Mouse (Mus musculus) midbrain, embryonic 11.5 days (tissue): ENCODE measurements around the gene Rnf212b. TPM values are rescaled to one million over a fixed set of nuclear protein-coding genes. Genes with fewer than 3 reads are reported as not detected.
"Not testable (repeated sequence)": the region's sequence is repeated elsewhere in the genome, so short reads cannot be mapped to it uniquely, and the experiment has no call there.

Source experiments
- ATAC-seq: fragments of 200-750 bp; cut with Nextera tagmentation; 2 replicates; pipeline ENCODE4 v1.8.0; 2017; ENCODE audit warnings: moderate TSS enrichment, moderate library complexity; ENCODE audit not compliant: low FRiP score
- DNase-seq: peaks from one replicate; pipeline ENCODE4 v3.0.0; 2015; ENCODE audit warnings: low spot score; ENCODE audit errors: missing footprints
- H3K27ac ChIP-seq: fragments of 300-500 bp; sonication (generic); 2 replicates; pipeline ENCODE4 v1.5.1; 2014; ENCODE audit warnings: low read depth, low read length
- H3K27me3 ChIP-seq: fragments of 300-500 bp; sonication (generic); 2 replicates; pipeline ENCODE4 v1.6.1; 2014; ENCODE audit warnings: mild to moderate bottlenecking, low read length, moderate library complexity, mixed read lengths; ENCODE audit not compliant: control insufficient read depth, insufficient read depth
- H3K36me3 ChIP-seq: fragments of 300-500 bp; sonication (generic); 2 replicates; pipeline ENCODE4 v1.6.1; 2014; ENCODE audit warnings: mild to moderate bottlenecking, low read length, moderate library complexity, mixed read lengths; ENCODE audit not compliant: control insufficient read depth, insufficient read depth
- H3K4me1 ChIP-seq: fragments of 300-500 bp; sonication (generic); 2 replicates; pipeline ENCODE4 v1.6.1; 2014; ENCODE audit warnings: low read length; ENCODE audit not compliant: control insufficient read depth, insufficient read depth
- H3K4me2 ChIP-seq: fragments of 300-500 bp; sonication (generic); 2 replicates; pipeline ENCODE4 v1.6.1; 2014; ENCODE audit warnings: mild to moderate bottlenecking, moderate library complexity
- H3K4me3 ChIP-seq: fragments of 300-500 bp; sonication (generic); 2 replicates; pipeline ENCODE4 v1.5.1; 2014; ENCODE audit warnings: low read depth, low read length
- H3K9ac ChIP-seq: fragments of 300-500 bp; sonication (generic); 2 replicates; pipeline ENCODE4 v1.6.1; 2014; ENCODE audit warnings: low read length
- H3K9me3 ChIP-seq: fragments of 300-500 bp; sonication (generic); 2 replicates; pipeline ENCODE4 v1.6.1; 2016; ENCODE audit warnings: low read length; ENCODE audit not compliant: control insufficient read depth
- WGBS: fragments of 180-500 bp; shearing (Covaris S2); extraction: QIAGEN DNeasy Blood & Tissue Kit; methylation state at CpG from one replicate; pipeline ENCODE4 v1.1.7; 2014; 5-methylcytosine and 5-hydroxymethylcytosine counted together
- polyA plus RNA-seq: library from polyadenylated mRNA; unstranded; fragments of >200 nt; fragmentation: Nextera tagmentation; extraction: Ambion mirVana; gene quantifications from 2 replicates; pipeline ENCODE4 v1.2.1, GENCODE M21; 2014

The Rnf212b gene
- polyA plus RNA-seq, result not detected in 2 replicates

- DNase-seq, result no peak
- Histone ChIP-seq H3K9me3 (no peaks in the 10 kb centered on the region), H3K4me1 (no peaks in the 10 kb centered on the region), H3K27ac (no peak within 1 kb of the TSS), H3K36me3 (no peaks in the 10 kb centered on the region), H3K9ac (no peak within 1 kb of the TSS), H3K27me3 (no peaks in the 10 kb centered on the region), H3K4me2 (no peak within 1 kb of the TSS), H3K4me3 (no peak within 1 kb of the TSS)
- no peak for ATAC-seq
- 82% methylated on average over 29 of the region's 29 CpGs for WGBS
These were observed at the start of gene Rnf212b for GRCm38 (mm10) chr14:54813991-54814390. Rnf212b (plus strand) TSS chr14:54814141.

DNA sequence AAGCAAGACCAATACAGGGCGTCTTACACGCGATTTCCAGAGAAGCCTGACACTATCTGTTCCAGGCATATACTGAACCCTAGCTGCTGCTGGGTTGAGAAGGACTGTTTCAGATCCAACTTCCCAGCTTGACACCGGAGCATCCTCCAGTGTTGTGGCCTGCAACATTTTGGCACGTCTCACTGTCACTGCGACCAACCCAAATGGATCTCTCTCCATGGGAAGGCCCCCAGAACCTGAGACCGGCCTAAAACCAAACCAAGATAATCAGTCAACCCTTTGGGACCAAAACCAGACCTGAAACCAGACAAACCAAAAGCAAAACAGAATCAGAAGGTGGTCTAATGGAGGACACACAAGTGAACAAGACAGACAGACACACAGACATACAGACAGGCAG is 47.0 kb upstream of the Rnf212b start:
- H3K9ac ChIP-seq, H3K36me3 ChIP-seq, H3K27ac ChIP-seq, H3K4me2 ChIP-seq, H3K9me3 ChIP-seq, DNase-seq, ATAC-seq, H3K4me1 ChIP-seq, H3K27me3 ChIP-seq, H3K4me3 ChIP-seq: not testable (repeated sequence)
- 93% methylated on average over 7 of the region's 7 CpGs for whole genome bisulfite sequencing

DNA sequence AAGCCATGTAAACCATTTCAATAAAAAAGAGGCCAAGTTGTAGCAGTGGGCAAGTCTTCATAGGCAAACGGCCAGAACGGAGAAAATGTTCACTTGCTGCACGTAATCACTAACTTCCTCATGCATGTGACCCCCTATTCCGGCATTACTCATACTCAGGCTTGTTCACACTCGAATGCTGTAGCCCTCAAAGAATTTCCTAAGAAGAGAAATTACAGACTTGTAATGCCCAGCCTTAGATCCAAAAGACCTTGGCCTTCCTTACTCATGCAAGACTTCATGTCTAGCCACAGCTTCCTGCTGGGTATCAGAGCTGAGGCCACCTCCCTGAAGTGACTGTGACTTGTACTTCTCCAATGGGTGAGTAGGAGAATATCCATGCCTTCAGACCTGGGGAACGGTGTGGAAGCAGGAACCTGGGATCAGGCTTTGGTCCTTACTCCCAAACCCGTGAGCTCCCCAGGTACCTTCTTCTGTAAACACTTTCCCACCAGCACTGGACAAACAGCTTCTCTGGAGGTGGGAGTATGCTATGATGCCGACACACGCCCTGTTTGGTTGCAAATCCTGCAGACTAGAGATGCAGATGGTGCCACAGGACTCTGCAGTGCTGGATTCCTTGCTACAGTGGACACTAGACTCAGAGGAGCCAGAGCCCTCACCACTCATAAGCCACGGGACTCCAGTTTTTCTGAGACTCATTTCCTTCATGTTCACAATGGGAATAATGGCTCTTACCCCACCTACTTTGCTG is 45.5 kb upstream of the Rnf212b start:
- ATAC-seq (no peak), DNase-seq (no peak)
- Histone ChIP-seq H3K4me1 (no peaks in the 10 kb centered on the region), H3K4me3 (no peak overlapping the region), H3K36me3 (no peaks in the 10 kb centered on the region), H3K9me3 (no peaks in the 10 kb centered on the region), H3K9ac (no peak overlapping the region), H3K27ac (no peak overlapping the region), H3K4me2 (no peak overlapping the region), H3K27me3 (no peaks in the 10 kb centered on the region)
- WGBS, result 87% methylated on average over 10 of the region's 10 CpGs

DNA sequence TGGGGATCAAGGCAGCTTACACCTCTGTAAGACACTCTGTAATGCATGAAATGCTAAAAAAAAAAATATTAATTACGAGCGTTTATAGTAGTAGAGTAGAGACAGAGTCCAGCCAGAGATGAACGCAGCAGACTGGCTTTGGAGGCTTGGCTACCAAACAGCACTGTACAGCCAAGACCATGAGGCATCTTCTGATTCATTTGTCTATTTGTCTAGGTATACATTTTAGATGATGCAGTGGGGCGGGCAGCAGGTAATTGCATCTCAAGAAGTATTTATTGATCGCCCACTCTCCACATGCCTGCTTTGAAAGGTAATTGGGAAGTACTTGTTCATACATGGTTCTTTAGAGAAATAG is 44.9 kb upstream of the Rnf212b start:
- H3K9me3 ChIP-seq, result no peaks in the 10 kb centered on the region
- no peak overlapping the region for H3K4me3 ChIP-seq
- DNase-seq, result no peak
- H3K27ac ChIP-seq, result no peak overlapping the region
- no peak for ATAC-seq
- H3K9ac ChIP-seq, result no peak overlapping the region
- H3K36me3 ChIP-seq, result no peaks in the 10 kb centered on the region
- WGBS, result 91% methylated on average over 5 of the region's 5 CpGs
- H3K4me1 ChIP-seq, result no peaks in the 10 kb centered on the region
- H3K27me3 ChIP-seq, result no peaks in the 10 kb centered on the region
- no peak overlapping the region for H3K4me2 ChIP-seq

DNA sequence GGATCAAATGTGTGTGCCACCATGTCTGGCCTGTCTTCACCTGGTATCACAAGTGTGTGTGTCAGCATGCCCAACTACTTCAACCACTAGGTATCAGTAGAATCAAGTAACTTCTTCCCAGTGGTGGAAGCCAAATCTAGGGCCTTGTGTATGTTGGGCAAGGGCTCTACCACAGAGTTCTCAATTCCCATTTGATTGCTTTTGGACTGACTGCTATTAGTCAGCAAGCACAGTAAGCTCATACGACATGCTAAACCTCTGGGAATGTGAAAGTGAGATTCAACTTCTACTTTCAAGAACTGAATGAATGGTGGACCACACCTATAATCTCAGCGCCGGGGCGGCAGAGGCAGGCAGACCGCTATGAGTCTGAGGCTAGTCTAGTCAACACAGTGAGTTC is 43.6 kb upstream of the Rnf212b start:
- no peak overlapping the region for H3K4me3 ChIP-seq
- no peaks in the 10 kb centered on the region for H3K36me3 ChIP-seq
- no peaks in the 10 kb centered on the region for H3K9me3 ChIP-seq
- H3K4me2 ChIP-seq, result no peak overlapping the region
- H3K9ac ChIP-seq, result no peak overlapping the region
- H3K27me3 ChIP-seq, result no peaks in the 10 kb centered on the region
- DNase-seq (no peak), ATAC-seq (no peak)
- no peak overlapping the region for H3K27ac ChIP-seq
- no peaks in the 10 kb centered on the region for H3K4me1 ChIP-seq
- 96% methylated on average over 5 of the region's 5 CpGs for WGBS

DNA sequence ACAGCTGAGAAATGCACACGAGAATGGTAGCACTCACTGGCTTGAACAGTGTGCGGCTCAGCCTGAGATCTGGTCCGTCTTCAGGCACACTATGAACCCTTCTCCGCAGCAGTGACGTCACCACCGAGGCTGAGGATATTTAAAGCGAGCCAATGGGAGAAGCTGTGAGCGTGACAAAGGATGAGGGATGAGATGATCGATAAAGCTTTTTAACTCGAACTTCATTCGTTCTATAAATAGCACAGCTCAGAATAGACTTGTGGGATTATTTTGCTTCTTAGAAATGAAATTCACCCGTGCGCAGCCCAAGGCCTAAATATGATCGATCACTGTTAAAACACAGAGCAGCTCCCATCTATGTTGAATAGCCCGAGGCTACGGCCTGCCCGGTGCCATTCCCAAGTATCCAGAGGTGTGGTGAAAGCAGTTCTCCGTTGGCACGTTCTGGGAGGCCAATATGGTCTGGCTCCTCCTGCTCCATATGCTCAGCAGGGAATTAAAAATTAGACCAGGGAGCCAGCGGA is 41.5 kb upstream of the Rnf212b start:
- Histone ChIP-seq H3K27ac (no peak overlapping the region), H3K36me3 (no peaks in the 10 kb centered on the region), H3K4me3 (no peak overlapping the region), H3K27me3 (no peaks in the 10 kb centered on the region), H3K9me3 (no peaks in the 10 kb centered on the region), H3K4me2 (no peak overlapping the region), H3K4me1 (no peaks in the 10 kb centered on the region), H3K9ac (no peak overlapping the region)
- no peak for DNase-seq
- ATAC-seq, result no peak
- 83% methylated on average over 20 of the region's 20 CpGs for WGBS

DNA sequence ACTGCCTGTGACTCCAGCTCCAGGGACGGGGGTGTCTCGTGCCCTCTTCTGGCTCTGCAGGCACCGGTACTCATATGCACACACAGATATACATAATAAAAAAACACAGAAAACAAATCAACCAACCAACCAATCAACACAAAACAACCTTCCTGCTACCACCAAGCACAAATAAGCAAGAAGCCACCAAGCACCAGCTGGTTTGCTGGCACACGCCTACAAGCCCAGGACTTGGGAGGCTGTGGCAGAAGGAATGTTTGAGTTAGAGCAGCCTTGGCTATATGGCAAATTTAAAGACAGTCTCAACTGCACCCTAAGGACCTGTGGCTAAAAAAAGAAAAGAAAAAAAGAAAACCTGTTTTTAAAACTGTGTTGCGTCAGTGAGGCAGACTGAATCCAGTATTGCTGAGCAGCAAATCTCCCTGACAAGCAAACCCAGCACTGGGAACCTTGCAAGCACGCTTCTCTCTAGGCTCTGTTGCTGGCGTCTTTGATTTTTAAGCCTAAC is 38.4 kb upstream of the Rnf212b start:
- 93% methylated on average over 7 of the region's 7 CpGs for WGBS
- peaks cover 2% of the 10 kb centered on the region for H3K4me1 ChIP-seq
- H3K4me3 ChIP-seq, result no peak overlapping the region
- H3K27me3 ChIP-seq, result peaks cover 7% of the 10 kb centered on the region
- H3K27ac ChIP-seq, result no peak overlapping the region
- no peak overlapping the region for H3K4me2 ChIP-seq
- H3K36me3 ChIP-seq, result no peaks in the 10 kb centered on the region
- H3K9me3 ChIP-seq, result no peaks in the 10 kb centered on the region
- DNase-seq (no peak), ATAC-seq (no peak)
- H3K9ac ChIP-seq, result no peak overlapping the region

DNA sequence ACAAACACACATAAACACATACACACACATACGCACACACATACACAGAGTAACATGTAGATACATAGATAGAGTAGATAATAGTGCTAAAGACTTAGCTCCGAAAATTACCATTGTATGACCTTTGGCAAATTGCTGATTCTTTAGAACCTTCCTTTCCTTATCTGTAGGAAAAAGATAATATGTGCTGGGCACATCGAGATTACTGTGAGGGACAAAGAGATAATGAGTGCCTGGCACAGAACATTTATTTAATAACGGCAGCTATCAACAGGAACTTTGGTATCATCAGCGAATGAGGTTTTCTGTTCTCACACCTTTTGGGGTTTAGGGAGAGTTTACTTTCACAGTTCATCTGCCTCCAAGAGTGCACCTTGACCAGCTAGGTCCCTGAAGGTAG is 37.2 kb upstream of the Rnf212b start:
- WGBS, result 91% methylated on average over 5 of the region's 5 CpGs
- Histone ChIP-seq H3K4me1 (peaks cover 7% of the 10 kb centered on the region), H3K36me3 (no peaks in the 10 kb centered on the region), H3K4me2 (no peak overlapping the region), H3K27ac (no peak overlapping the region), H3K27me3 (peaks cover 10% of the 10 kb centered on the region), H3K9ac (no peak overlapping the region), H3K4me3 (no peak overlapping the region), H3K9me3 (no peaks in the 10 kb centered on the region)
- DNase-seq (no peak), ATAC-seq (no peak)

- DNase-seq (no peak), ATAC-seq (no peak)
- Histone ChIP-seq H3K9me3 (no peaks in the 10 kb centered on the region), H3K9ac (no peak overlapping the region), H3K27ac (no peak overlapping the region), H3K36me3 (no peaks in the 10 kb centered on the region), H3K4me1 (peaks cover 7% of the 10 kb centered on the region), H3K4me3 (no peak overlapping the region), H3K27me3 (peaks cover 10% of the 10 kb centered on the region), H3K4me2 (no peak overlapping the region)
- WGBS, result 82% methylated on average over 4 of the region's 4 CpGs
These were observed 36.0 kb upstream of the Rnf212b start for GRCm38 (mm10) chr14:54777893-54778292.
